Mouse (Mus musculus): ENCODE measurements at regions not wholly inside any gene's neighbourhood (a gene's known extent, or its start where the extent isn't known, plus 50 kb on each side); places are given as distances from the start of the nearest gene placed in this dataset.

- DNase-seq, result no peak
Measured at GRCm38 (mm10) chr14:103932170-103932569, 88.0 kb upstream of the Ednrb start.

- DNase-seq, result no peak
Measured at GRCm38 (mm10) chr14:103929734-103930364, 85.6 kb upstream of the Ednrb start.

- no peak for DNase-seq
Measured at GRCm38 (mm10) chr14:103929155-103929729, 85.0 kb upstream of the Ednrb start.

GRCm38 (mm10) chr14:103920169-103920568 lies 76.0 kb upstream of the Ednrb start:
- no peak for DNase-seq

DNA sequence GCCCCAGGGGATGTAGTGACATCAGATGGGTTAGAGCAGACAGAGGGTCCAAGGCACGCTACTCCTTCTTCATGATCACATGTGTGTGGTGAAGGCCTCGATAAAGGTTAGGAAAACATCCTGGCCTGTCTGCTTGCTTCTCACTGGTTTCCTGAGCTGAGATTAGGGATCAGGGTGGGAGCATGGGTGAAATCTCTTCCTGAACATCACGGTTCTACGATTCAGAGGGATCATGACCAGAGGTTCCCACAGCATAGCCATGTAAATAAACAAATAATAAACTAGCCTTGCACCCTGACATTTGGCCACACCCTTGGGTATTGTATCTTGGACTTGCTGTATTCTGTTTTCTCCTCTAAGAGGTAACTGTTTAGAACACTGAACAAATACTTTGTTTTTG lies 75.2 kb upstream of the Ednrb start:
- DNase-seq, result no peak

DNA sequence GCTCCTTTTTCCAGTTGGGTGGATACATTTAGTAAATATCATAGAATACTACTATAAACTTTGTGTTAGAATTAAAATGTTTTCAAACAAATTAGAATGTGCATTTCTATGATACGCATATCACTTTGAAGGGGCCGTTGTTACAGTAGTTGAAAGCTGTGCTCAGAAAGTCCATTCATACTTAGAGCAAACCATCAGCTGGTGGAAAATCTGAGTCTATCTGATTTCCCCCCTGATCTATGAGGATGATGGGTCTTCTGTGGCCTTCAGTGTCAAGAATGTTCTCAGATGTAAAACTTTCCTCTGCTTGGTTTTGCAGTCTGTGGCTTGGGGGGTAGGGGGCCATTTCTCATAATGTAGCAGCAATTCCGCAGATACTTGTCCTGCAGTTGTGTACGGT lies 69.3 kb upstream of the Ednrb start:
- DNase-seq, result no peak

DNA sequence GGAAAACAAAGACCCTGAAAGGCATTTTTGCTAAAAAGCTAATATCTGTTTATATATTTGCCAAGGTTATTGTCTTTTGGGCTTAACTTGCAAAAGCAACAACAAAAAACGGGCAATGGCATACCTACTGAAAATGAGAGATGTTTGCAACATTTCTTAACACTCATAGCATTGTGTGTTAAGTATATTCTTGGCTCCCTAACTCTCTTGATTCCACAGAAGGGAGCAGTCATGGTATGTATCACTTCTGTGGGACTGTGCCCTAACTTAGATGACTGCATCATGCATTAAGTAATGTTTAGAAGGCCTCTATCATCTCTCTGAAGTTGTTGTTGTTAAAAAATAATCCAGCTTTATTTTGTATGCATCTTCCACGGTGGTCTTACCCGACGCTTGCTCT lies 67.5 kb upstream of the Ednrb start:
- DNase-seq, result no peak

- no peak for DNase-seq
Measured at GRCm38 (mm10) chr14:103911280-103911679, 67.1 kb upstream of the Ednrb start.

DNA sequence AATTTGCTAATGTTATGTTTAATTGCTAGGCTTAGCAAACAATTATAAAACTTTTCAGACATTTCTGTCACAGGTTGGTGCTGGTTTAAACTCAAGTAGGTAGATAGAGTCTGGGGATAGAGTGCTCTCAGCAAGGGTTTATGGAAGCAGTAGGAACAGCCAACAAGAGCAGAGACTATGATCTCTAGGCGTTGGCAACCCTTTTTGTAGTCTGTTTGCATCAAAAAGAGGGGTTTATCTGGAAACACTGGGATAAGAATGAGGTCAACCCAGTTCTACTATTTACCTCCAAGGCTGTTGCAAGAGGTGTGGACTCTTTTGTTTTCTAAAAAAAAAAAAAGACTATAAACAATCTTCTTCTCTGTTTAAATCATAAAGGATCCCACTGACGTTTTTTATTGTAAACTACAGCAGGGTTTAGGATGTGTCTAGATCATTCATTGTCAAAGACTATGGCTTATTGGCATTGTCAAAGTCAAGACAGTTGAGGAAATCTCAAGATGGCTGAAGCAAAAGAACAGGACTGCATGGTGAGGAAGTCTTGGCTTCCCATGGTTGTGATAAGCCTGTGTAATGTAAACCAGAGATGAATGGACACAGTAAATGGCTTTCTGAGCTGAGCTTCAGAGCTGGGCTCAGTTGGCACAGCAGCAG lies 62.3 kb upstream of the Ednrb start:
- DNase-seq, result no peak

DNA sequence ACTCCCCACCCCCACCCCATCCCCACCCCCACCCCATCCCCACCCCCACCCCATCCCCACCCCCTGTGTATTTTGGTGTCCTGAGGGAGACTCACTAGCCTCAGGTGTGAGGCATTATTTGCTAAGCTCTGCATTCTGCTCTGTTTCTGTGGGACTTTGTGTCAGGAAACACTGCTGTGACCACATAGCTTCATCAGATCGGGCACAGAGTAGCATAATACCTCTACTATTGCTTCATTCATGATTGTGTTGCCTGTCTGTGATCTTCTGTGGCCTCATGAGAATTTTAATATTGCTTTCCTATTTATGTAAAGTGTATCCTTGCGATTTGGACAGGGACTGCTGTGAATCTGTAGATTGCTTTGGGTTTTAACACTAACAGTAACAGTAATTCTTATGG lies 56.6 kb upstream of the Ednrb start:
- no peak for DNase-seq

- no peak for DNase-seq
Measured at GRCm38 (mm10) chr14:103899111-103899814, 55.1 kb upstream of the Ednrb start.

- DNase-seq, result no peak
Measured at GRCm38 (mm10) chr14:103898689-103899088, 54.5 kb upstream of the Ednrb start.

GRCm38 (mm10) chr14:103895261-103895660 lies 51.1 kb upstream of the Ednrb start:
- DNase-seq, result no peak

Measured in gastrocnemius, postnatal 25 days (tissue).